Mouse (Mus musculus): ENCODE measurements around the gene Cacna2d3.

GRCm38 (mm10) chr14:29552471-29552870 lies 169.2 kb downstream of the Cacna2d3 start:
- TF ChIP-seq CTCF (IDR thresholded peaks at IDR 0.05) (no peak), EP300 (IDR thresholded peaks at IDR 0.05; ENCODE audit: insufficient read depth, low read depth, low read length) (no peak), POLR2A (IDR thresholded peaks at IDR 0.05; ENCODE audit: insufficient read depth, low read depth, low read length) (no peak)
